In genomic region chr1:135474861-135475570, GRCm38 (mm10) we compare ENCODE assay signal across 12 mouse cellular contexts. TPM values are rescaled to one million over a fixed set of nuclear protein-coding genes. Genes with fewer than 3 reads are reported as not detected.
DNase-seq lines count a peak whose midpoint lies in the region; ATAC-seq and TF ChIP-seq lines count a peak whose summit lies in the region.
"Had no signal": no experiment of that assay in that cellular context is flagged by ENCODE, and none has a peak within 500 bp of the region (broad histone marks: within the 10 kb centered on the region; RNA-seq: fewer than 3 reads in every experiment).

No protein-coding gene starts in this region.

- no peak for DNase-seq in forebrain, embryonic 14.5 days (ENCODE audit: low spot score)
- peak; percentile 53 for DNase-seq in lung, embryonic 14.5 days
- DNase-seq in lung, postnatal 14 days: no peak
- peak; percentile 72 for DNase-seq in adipocyte (ENCODE audit: low spot score)
- peak; percentile 32 for DNase-seq in kidney, postnatal 14 days
- DNase-seq in spleen, postnatal 36 days (ENCODE audit: low spot score in 2 of 2): no peak
- no peak for DNase-seq in frontal cortex, postnatal 14 days (ENCODE audit: low spot score in 2 of 2)
- DNase-seq: cerebellum, adult 18-20 months; lung, adult 2 months; right cerebral cortex, adult 18-20 months had no signal

- H3K4me3 ChIP-seq in forebrain, embryonic 14.5 days (ENCODE audit: low read depth, low read length): no peak overlapping the region
- H3K4me3 ChIP-seq in forebrain, embryonic 13.5 days: no peak overlapping the region
- H3K4me3 ChIP-seq in lung, embryonic 14.5 days (ENCODE audit: low read depth, low read length): no peak overlapping the region
- H3K4me3 ChIP-seq: erythroblast, embryonic 14.5 days had no signal

- no peak overlapping the region for H3K4me2 ChIP-seq in forebrain, embryonic 14.5 days (ENCODE audit: low read length)
- H3K4me2 ChIP-seq in forebrain, embryonic 13.5 days: no peak overlapping the region
- H3K4me2 ChIP-seq in lung, embryonic 14.5 days: no peak overlapping the region

- H3K4me1 ChIP-seq in forebrain, embryonic 14.5 days (ENCODE audit: control insufficient read depth, insufficient read depth, low read length): no peaks in the 10 kb centered on the region
- H3K4me1 ChIP-seq in forebrain, embryonic 13.5 days: 0 out of 2 replicates have a peak, but pooled peaks cover 5% of the 10 kb centered on the region
- no peaks in the 10 kb centered on the region for H3K4me1 ChIP-seq in lung, embryonic 14.5 days (ENCODE audit: insufficient read depth)

- no peak overlapping the region for H3K9ac ChIP-seq in forebrain, embryonic 14.5 days (ENCODE audit: low read length)
- H3K9ac ChIP-seq in forebrain, embryonic 13.5 days: no peak overlapping the region
- no peak overlapping the region for H3K9ac ChIP-seq in lung, embryonic 14.5 days

- no peak for TF ChIP-seq CTCF in lung, embryonic 14.5 days (IDR thresholded peaks at IDR 0.05; ENCODE audit: low read depth)

- no peaks in the 10 kb centered on the region for H3K9me3 ChIP-seq in forebrain, embryonic 14.5 days (replicated peaks; ENCODE audit: control insufficient read depth, low read length)
- no peaks in the 10 kb centered on the region for H3K9me3 ChIP-seq in forebrain, embryonic 13.5 days (replicated peaks)
- H3K9me3 ChIP-seq in lung, embryonic 14.5 days (ENCODE audit: low read depth, low read length): no peaks in the 10 kb centered on the region

- WGBS in forebrain, embryonic 14.5 days: 65% methylated on average over 15 of the region's 15 CpGs
- WGBS in forebrain, embryonic 13.5 days: 61% methylated on average over 15 of the region's 15 CpGs
- WGBS in lung, embryonic 14.5 days: 56% methylated on average over 15 of the region's 15 CpGs

- H3K36me3 ChIP-seq in forebrain, embryonic 14.5 days (ENCODE audit: control insufficient read depth, insufficient read depth, low read length): peaks cover 30% of the 10 kb centered on the region
- peaks cover 26% of the 10 kb centered on the region for H3K36me3 ChIP-seq in forebrain, embryonic 13.5 days (ENCODE audit: poor library complexity, severe bottlenecking)
- peaks cover 24% of the 10 kb centered on the region for H3K36me3 ChIP-seq in lung, embryonic 14.5 days (ENCODE audit: insufficient read depth)

- peak overlapping the region; percentile 33; the same call in 1 of the 2 replicates for H3K27ac ChIP-seq in forebrain, embryonic 14.5 days (ENCODE audit: low read depth, low read length)
- H3K27ac ChIP-seq in forebrain, embryonic 13.5 days: no peak overlapping the region
- H3K27ac ChIP-seq in lung, embryonic 14.5 days (ENCODE audit: low read depth): peak overlapping the region; percentile 34; the same call in 1 of the 2 replicates

- ATAC-seq in forebrain, embryonic 14.5 days: no peak
- ATAC-seq in forebrain, embryonic 13.5 days: no peak
- ATAC-seq in lung, embryonic 14.5 days (ENCODE audit: insufficient read depth): no peak

- H3K27me3 ChIP-seq in forebrain, embryonic 14.5 days (replicated peaks; ENCODE audit: control insufficient read depth, insufficient read depth, low read length): no peaks in the 10 kb centered on the region
- H3K27me3 ChIP-seq in forebrain, embryonic 13.5 days: no peaks in the 10 kb centered on the region
- H3K27me3 ChIP-seq in lung, embryonic 14.5 days (ENCODE audit: insufficient read depth, low read length): no peaks in the 10 kb centered on the region

RNA-seq across cellular contexts. Expression of gene Ipo9, which starts 44.7 kb away (rescaled TPM):
- 114 and 135 TPM in 2 replicates for polyA plus RNA-seq in forebrain, embryonic 14.5 days (2014; fragmentation: Nextera tagmentation; extraction: Ambion mirVana)
- polyA plus RNA-seq in forebrain, embryonic 13.5 days (2015; fragmentation: Nextera tagmentation; extraction: Ambion mirVana): 149 and 167 TPM in 2 replicates
- 148 and 158 TPM in 2 replicates for polyA plus RNA-seq in lung, embryonic 14.5 days (2014; fragmentation: Nextera tagmentation; extraction: Ambion mirVana)

Comparison
In these comparisons a context has a peak if more than half of its experiments do, and no peak if none do; other contexts are left out.
1. DNase-seq: peak in lung, embryonic 14.5 days (single experiment), adipocyte (single experiment) and kidney, postnatal 14 days (single experiment); none in forebrain, embryonic 14.5 days (single experiment), lung, postnatal 14 days (single experiment), spleen, postnatal 36 days (0 of 2) and frontal cortex, postnatal 14 days (0 of 2).